Mouse (Mus musculus) megakaryocyte, embryonic 14.5 days (primary cell): Measurements from ENCODE around the gene Cdca5. TPM values are rescaled to one million over a fixed set of nuclear protein-coding genes. Genes with fewer than 3 reads are reported as not detected.
"Not testable (repeated sequence)": the region's sequence is repeated elsewhere in the genome, so short reads cannot be mapped to it uniquely, and the experiment has no call there.

ENCODE experiments used
- H3K27me3 ChIP-seq: replicated peaks from 2 replicates; pipeline ENCODE3; 2012; ENCODE audit warnings: inconsistent platforms
- H3K36me3 ChIP-seq: replicated peaks from 2 replicates; pipeline ENCODE3; 2012; ENCODE audit warnings: low read length, inconsistent platforms, mixed read lengths
- H3K4me1 ChIP-seq: 2 replicates; pipeline ENCODE4 v1.6.1; 2012; ENCODE audit warnings: inconsistent platforms
- H3K4me3 ChIP-seq: replicated peaks from 2 replicates; pipeline ENCODE3; 2012; ENCODE audit warnings: moderate library complexity, mild to moderate bottlenecking, inconsistent platforms
- H3K9me3 ChIP-seq: 2 replicates; pipeline ENCODE4 v1.6.1; 2012; ENCODE audit warnings: inconsistent platforms
- FLI1 ChIP-seq: IDR thresholded peaks from 2 replicates; pipeline ENCODE4 v1.6.1; 2012; ENCODE audit warnings: low read length, inconsistent platforms, mixed read lengths
- GATA1 ChIP-seq: IDR thresholded peaks from 3 replicates; pipeline ENCODE4 v1.6.1; 2012; ENCODE audit warnings: mixed read lengths, low read length, inconsistent platforms, borderline replicate concordance
- polyA plus RNA-seq: library from polyadenylated mRNA; stranded (reverse); fragments of >175 nt; gene quantifications from 2 replicates; pipeline ENCODE4 v1.2.3, GENCODE M21; 2012; ENCODE audit warnings: low replicate concordance; ENCODE audit not compliant: insufficient read depth

Gene Cdca5
- 2.6 TPM in 1 of 2 replicates, not detected in the other for polyA plus RNA-seq

DNA sequence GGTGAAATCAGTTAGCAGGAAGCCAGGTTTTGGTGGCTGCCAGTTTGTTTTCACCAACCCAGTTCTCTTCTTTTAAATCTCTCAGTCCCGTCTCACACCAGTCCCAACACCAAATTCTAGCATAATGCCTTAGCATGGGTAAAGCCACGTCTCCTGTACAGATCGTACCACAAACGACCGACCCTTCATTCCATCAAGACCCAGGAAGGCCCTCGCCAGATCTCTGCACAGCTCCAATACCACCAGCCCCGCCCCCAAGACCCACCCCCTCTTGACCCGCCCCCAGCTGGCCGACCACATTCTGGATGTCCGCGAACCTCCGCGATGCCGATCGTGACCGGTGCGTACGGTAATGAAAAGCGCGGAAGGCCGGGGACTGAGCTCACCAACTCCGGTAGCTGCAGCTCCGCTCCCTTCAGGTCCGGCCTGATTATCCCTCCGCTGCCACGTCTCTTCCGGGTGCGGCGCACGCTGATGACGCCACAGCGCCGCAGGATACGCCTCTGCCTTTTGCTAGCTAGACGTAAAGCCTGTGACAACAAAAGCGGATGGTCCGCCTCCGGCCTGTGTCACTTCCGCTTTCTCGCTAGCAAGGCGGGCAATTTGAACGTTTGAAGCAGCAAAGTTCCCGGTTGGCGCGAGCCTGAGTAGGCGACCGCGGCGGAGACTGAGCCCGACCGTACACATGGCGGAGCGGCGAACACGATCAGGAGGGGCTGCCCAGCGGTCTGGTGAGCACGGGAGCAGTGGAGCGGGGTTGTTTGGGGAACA lies at the start of gene Cdca5, which contains the start of gene Zfpl1:
Gene Cdca5, plus strand, starts transcription at position 506 of the 771 bp plus-strand sequence.
Gene Zfpl1, minus strand, starts transcription at position 479 of the 771 bp plus-strand sequence.
- Histone ChIP-seq H3K27me3 (no peaks in the 10 kb centered on the region), H3K9me3 (no peaks in the 10 kb centered on the region), H3K4me1 (peaks cover 61% of the 10 kb centered on the region), H3K4me3 (peak within 1 kb of the TSS; percentile 96), H3K36me3 (peaks cover 75% of the 10 kb centered on the region)
- TF ChIP-seq FLI1: peak; percentile 100; the same call in 1 of the 2 replicates
- TF ChIP-seq GATA1: no peak

DNA sequence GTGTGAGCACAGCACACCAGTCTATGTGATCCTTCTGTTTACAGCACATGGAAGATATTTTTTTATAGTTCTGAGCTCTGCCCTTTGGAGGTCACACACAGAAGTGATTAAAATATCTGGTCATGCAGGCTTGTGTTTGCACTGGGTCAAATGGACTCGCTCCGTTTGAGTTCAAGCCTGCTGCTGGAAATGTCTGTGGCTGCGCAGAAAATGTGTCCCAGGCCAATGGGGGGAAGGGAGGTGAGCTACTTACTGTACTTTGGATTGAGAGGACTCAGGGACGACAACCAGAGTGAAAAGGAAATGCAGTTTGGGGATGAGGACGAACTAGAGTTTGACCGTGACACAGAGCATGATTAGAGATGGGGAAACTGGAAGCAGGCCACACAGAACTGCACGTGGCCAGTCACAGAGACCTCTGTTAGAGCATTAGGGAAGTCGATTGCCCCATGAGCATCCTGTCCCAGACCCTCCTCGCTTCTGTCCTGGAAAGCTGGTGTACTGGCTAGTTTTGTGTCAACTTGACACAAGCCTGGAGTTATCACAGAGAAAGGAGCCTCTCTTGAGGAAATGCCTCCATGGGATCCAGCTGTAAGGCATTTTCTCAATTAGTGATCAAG lies 48.7 kb upstream of the Cdca5 start:
- TF ChIP-seq FLI1 (no peak), GATA1 (no peak)
- Histone ChIP-seq H3K27me3 (peaks cover 6% of the 10 kb centered on the region), H3K4me3 (no peak overlapping the region), H3K9me3 (no peaks in the 10 kb centered on the region), H3K4me1 (peaks cover 21% of the 10 kb centered on the region), H3K36me3 (no peaks in the 10 kb centered on the region)

- H3K4me3 ChIP-seq: no peak overlapping the region
- H3K36me3 ChIP-seq: no peaks in the 10 kb centered on the region
- TF ChIP-seq GATA1 (no peak), FLI1 (no peak)
- H3K27me3 ChIP-seq: peaks cover 2% of the 10 kb centered on the region
- no peaks in the 10 kb centered on the region for H3K9me3 ChIP-seq
- H3K4me1 ChIP-seq: peaks cover 24% of the 10 kb centered on the region
These were observed 47.1 kb upstream of the Cdca5 start for GRCm38 (mm10) chr19:6037695-6038094.

- Histone ChIP-seq H3K9me3 (no peaks in the 10 kb centered on the region), H3K4me3 (no peak overlapping the region), H3K4me1 (peaks cover 24% of the 10 kb centered on the region), H3K36me3 (no peaks in the 10 kb centered on the region), H3K27me3 (peaks cover 2% of the 10 kb centered on the region)
- TF ChIP-seq GATA1 (no peak), FLI1 (no peak)
These were observed 46.5 kb upstream of the Cdca5 start for GRCm38 (mm10) chr19:6038326-6038725.

- Histone ChIP-seq H3K36me3 (no peaks in the 10 kb centered on the region), H3K4me3 (no peak overlapping the region), H3K27me3 (peaks cover 2% of the 10 kb centered on the region), H3K4me1 (peaks cover 32% of the 10 kb centered on the region), H3K9me3 (no peaks in the 10 kb centered on the region)
- TF ChIP-seq FLI1 (no peak), GATA1 (no peak)
These were observed 44.8 kb upstream of the Cdca5 start for GRCm38 (mm10) chr19:6040002-6040401.

- TF ChIP-seq FLI1 (no peak), GATA1 (no peak)
- peaks cover 30% of the 10 kb centered on the region for H3K4me1 ChIP-seq
- no peak overlapping the region for H3K4me3 ChIP-seq
- H3K9me3 ChIP-seq: no peaks in the 10 kb centered on the region
- no peaks in the 10 kb centered on the region for H3K36me3 ChIP-seq
- H3K27me3 ChIP-seq: no peaks in the 10 kb centered on the region
These were observed 42.5 kb upstream of the Cdca5 start for GRCm38 (mm10) chr19:6042293-6042692.

DNA sequence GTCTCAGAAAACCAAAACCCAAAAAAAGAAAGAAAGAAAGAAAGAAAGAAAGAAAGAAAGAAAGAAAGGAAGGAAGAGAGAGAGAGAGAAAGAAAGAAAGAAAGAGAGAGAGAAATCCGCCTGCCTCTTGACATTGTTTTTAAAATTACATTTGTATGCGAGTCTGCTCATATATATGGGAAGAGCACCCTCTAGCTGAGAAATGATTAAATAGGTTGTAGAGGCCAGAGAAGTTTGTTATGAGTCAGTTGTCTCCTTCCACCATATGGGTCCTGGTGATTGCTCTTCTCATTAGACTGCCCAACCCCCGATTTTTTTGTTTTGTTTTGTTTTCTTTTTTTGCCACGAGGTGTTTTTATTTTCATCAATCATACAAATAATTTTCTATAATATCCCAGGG lies 40.7 kb upstream of the Cdca5 start:
- Histone ChIP-seq H3K36me3 (peaks cover 14% of the 10 kb centered on the region), H3K4me1 (peaks cover 36% of the 10 kb centered on the region)
- not testable (repeated sequence) for H3K9me3 ChIP-seq, H3K4me3 ChIP-seq, H3K27me3 ChIP-seq

DNA sequence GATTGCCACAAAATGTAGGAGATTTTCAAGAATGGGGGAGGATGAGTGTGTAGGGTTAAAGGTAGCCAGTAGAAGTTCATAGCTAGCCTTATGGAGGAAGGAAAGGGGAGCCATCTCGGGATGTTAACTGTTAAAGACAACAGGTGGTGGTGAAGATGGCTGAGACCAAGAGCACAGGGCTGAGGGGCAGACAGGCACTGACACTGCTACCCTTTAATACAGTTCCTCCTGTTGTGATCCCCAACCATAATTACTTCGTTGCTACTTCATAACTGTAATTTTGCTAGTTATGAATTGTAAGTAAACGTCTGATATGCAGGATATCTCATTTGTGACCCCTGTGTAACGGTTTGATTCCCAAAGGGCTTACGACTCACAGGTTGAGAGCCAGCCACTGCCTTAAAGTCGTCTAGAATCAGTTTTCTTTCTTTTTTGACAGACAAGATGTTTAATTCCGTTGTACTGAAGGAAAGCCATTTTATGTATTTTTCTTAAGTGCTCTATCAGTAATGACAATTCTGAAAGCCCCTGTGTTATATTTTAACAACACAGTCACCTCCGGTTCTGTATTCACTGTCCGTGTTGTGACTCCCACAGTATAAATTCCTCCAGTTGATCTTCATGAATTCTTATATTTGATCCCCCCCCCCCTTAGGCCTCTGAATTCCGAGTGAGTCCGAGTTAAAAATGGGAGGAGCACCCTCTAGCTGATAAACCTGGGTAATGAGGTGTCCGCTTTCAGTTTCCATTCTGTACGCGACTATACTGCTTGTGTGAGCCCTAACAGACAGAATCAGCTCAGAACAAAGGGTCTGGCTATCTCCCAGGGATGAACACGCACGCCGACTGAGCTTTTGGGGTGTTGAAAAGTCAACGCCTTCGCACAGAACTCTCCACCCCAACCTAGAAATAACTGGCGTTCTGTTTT lies 39.2 kb upstream of the Cdca5 start:
- no peak for TF ChIP-seq GATA1
- TF ChIP-seq FLI1: no peak
- Histone ChIP-seq H3K4me3 (peak overlapping the region; percentile 97), H3K36me3 (peaks cover 29% of the 10 kb centered on the region)

GRCm38 (mm10) chr19:6046294-6047153 lies 38.3 kb upstream of the Cdca5 start, which contains the start of gene Syvn1:
Syvn1 (plus strand) TSS chr19:6046576.
- peak within 1 kb of the TSS; percentile 97 for H3K4me3 ChIP-seq
- peaks cover 60% of the 10 kb centered on the region for H3K4me1 ChIP-seq
- no peaks in the 10 kb centered on the region for H3K27me3 ChIP-seq
- no peaks in the 10 kb centered on the region for H3K9me3 ChIP-seq
- TF ChIP-seq GATA1 (no peak), FLI1 (0 out of 2 replicates have a peak, but pooled peaks have one; percentile 46)
- H3K36me3 ChIP-seq: peaks cover 38% of the 10 kb centered on the region

More for the DNA sequence above, 39.2 kb upstream of the Cdca5 start:
- H3K27me3 ChIP-seq: no peaks in the 10 kb centered on the region
- peaks cover 52% of the 10 kb centered on the region for H3K4me1 ChIP-seq
- H3K9me3 ChIP-seq: no peaks in the 10 kb centered on the region
